Mouse (Mus musculus) forebrain, embryonic 12.5 days (tissue): ENCODE data around the gene Scfd2. TPM values are rescaled to one million over a fixed set of nuclear protein-coding genes. Genes with fewer than 3 reads are reported as not detected.
A peak's percentile ranks its signal among the peaks of the same experiment; 100 is the strongest.

ENCODE experiments used
- ATAC-seq: fragments of 200-750 bp; cut with Nextera tagmentation; 2 replicates; pipeline ENCODE4 v1.8.0; 2017; ENCODE audit warnings: moderate TSS enrichment; ENCODE audit not compliant: low FRiP score
- H3K27ac ChIP-seq: fragments of 300-500 bp; sonication (generic); 2 replicates; pipeline ENCODE4 v1.5.1; 2016; ENCODE audit warnings: mild to moderate bottlenecking
- H3K27me3 ChIP-seq: fragments of 300-500 bp; sonication (generic); 2 replicates; pipeline ENCODE4 v1.6.1; 2016; ENCODE audit warnings: mild to moderate bottlenecking
- H3K36me3 ChIP-seq: fragments of 300-500 bp; sonication (generic); replicated peaks from 2 replicates; pipeline ENCODE4 v1.6.1; 2016; ENCODE audit warnings: mild to moderate bottlenecking
- H3K4me1 ChIP-seq: fragments of 300-500 bp; sonication (generic); 2 replicates; pipeline ENCODE4 v1.6.1; 2016
- H3K4me2 ChIP-seq: fragments of 300-500 bp; sonication (generic); 2 replicates; pipeline ENCODE4 v1.6.1; 2016; ENCODE audit warnings: mild to moderate bottlenecking, moderate library complexity
- H3K4me3 ChIP-seq: fragments of 300-500 bp; sonication (generic); replicated peaks from 2 replicates; pipeline ENCODE4 v1.5.1; 2016; ENCODE audit warnings: mild to moderate bottlenecking
- H3K9ac ChIP-seq: fragments of 300-500 bp; sonication (generic); 2 replicates; pipeline ENCODE4 v1.6.1; 2016; ENCODE audit warnings: mild to moderate bottlenecking
- H3K9me3 ChIP-seq: fragments of 300-500 bp; sonication (generic); 2 replicates; pipeline ENCODE4 v1.6.1; 2016
- WGBS: fragments of 180-500 bp; shearing (Covaris S2); methylation state at CpG from one replicate; pipeline ENCODE4 v1.1.7; 2016; 5-methylcytosine and 5-hydroxymethylcytosine counted together
- polyA plus RNA-seq: library from polyadenylated mRNA; unstranded; fragments of >200 nt; fragmentation: Nextera tagmentation; extraction: Ambion mirVana; gene quantifications from 2 replicates; pipeline ENCODE4 v1.2.1, GENCODE M21; 2016

Scfd2 gene
- polyA plus RNA-seq, 1 experiment from 2014 or later = 17.0 TPM

DNA sequence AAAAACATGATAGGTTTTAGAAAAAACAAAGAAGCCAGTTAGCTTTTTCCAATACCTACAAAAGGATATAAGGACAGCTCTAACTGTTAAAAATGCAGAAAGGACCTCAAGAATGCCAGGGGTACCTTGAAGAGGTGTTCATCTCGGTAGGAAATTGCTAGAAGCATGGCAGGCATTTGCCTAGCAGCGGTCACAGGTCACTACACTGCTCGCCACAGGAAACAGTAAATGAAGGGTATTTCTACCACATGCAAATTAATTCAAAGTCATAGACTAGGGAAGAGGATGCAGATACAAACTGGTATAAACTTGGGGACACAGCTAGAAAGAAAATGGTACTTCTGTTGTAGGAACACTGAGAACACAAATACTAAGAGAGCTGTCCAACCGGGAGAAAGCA is 180.7 kb downstream of the Scfd2 start:
- no peaks in the 10 kb centered on the region for H3K27me3 ChIP-seq
- no peak for ATAC-seq
- H3K9me3 ChIP-seq = no peaks in the 10 kb centered on the region
- H3K4me1 ChIP-seq = no peaks in the 10 kb centered on the region
- no peaks in the 10 kb centered on the region for H3K36me3 ChIP-seq
- no peak overlapping the region for H3K27ac ChIP-seq
- WGBS = 80% methylated on average over 4 of the region's 4 CpGs
- H3K4me2 ChIP-seq = no peak overlapping the region
- no peak overlapping the region for H3K4me3 ChIP-seq
- no peak overlapping the region for H3K9ac ChIP-seq

DNA sequence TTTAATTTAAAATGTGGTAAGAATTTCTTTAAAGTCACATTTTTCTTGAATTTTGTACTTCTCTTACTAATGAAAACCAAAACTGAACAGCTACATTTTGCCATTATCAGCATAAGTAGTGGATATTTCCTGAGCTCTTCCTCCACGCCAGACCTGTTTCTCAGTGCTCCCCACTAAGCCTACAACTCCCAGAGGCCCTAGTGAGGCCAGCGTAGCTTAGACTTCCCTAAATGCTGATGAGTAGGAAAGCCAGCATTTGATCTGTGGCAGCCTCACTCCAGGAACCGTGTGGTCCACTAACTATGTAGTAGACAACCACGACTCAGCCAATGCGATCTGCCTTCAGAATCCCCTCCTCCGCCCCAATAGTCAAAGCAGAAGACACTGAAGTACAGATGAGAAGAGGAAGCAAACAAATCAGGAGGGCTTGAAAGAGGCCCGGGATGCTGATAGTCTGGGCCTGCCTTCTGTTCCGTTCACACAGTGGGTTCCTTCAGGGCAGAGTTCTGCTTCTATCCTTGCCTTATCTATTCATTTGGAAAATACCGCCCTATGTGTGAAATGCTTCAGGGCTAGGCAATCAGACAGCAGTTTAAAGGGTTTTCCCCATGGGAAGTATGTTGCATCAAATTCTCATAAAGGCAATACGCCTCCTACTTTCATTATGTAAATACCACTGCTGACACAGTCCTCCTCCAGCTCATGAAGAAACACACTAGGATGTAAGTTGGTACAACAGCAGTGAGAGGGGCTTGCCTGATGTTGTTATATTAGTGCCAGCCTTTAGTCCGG is 183.3 kb downstream of the Scfd2 start:
- H3K9ac ChIP-seq = no peak overlapping the region
- H3K4me2 ChIP-seq = no peak overlapping the region
- no peak overlapping the region for H3K27ac ChIP-seq
- WGBS = 84% methylated on average over 11 of the region's 11 CpGs
- no peak for ATAC-seq
- no peaks in the 10 kb centered on the region for H3K27me3 ChIP-seq
- no peaks in the 10 kb centered on the region for H3K9me3 ChIP-seq
- no peaks in the 10 kb centered on the region for H3K4me1 ChIP-seq
- no peaks in the 10 kb centered on the region for H3K36me3 ChIP-seq
- no peak overlapping the region for H3K4me3 ChIP-seq

GRCm38 (mm10) chr5:74343045-74343444 is 188.5 kb downstream of the Scfd2 start:
- no peak overlapping the region for H3K27ac ChIP-seq
- no peaks in the 10 kb centered on the region for H3K36me3 ChIP-seq
- no peaks in the 10 kb centered on the region for H3K9me3 ChIP-seq
- no peak for ATAC-seq
- H3K4me2 ChIP-seq = no peak overlapping the region
- no peak overlapping the region for H3K9ac ChIP-seq
- no peaks in the 10 kb centered on the region for H3K27me3 ChIP-seq
- H3K4me3 ChIP-seq = no peak overlapping the region
- 80% methylated on average over 2 of the region's 2 CpGs for WGBS
- 0 out of 2 replicates have a peak, but pooled peaks cover under 1% of the 10 kb centered on the region for H3K4me1 ChIP-seq

- Histone ChIP-seq H3K27ac (no peak overlapping the region), H3K27me3 (no peaks in the 10 kb centered on the region)
- no peak for ATAC-seq
Observed at GRCm38 (mm10) chr5:74342557-74342956, 189.0 kb downstream of the Scfd2 start.

GRCm38 (mm10) chr5:74337491-74337890 is 194.1 kb downstream of the Scfd2 start:
- Histone ChIP-seq H3K4me3 (no peak overlapping the region), H3K9ac (no peak overlapping the region), H3K36me3 (no peaks in the 10 kb centered on the region), H3K27me3 (no peaks in the 10 kb centered on the region), H3K4me1 (0 out of 2 replicates have a peak, but pooled peaks cover 6% of the 10 kb centered on the region), H3K4me2 (no peak overlapping the region), H3K27ac (no peak overlapping the region), H3K9me3 (no peaks in the 10 kb centered on the region)
- ATAC-seq = no peak
- WGBS = 85% methylated on average over 3 of the region's 3 CpGs

More at GRCm38 (mm10) chr5:74342557-74342956, 189.0 kb downstream of the Scfd2 start:
- Histone ChIP-seq H3K4me1 (0 out of 2 replicates have a peak, but pooled peaks cover 5% of the 10 kb centered on the region), H3K9me3 (no peaks in the 10 kb centered on the region), H3K9ac (no peak overlapping the region), H3K36me3 (no peaks in the 10 kb centered on the region), H3K4me3 (no peak overlapping the region), H3K4me2 (no peak overlapping the region)

DNA sequence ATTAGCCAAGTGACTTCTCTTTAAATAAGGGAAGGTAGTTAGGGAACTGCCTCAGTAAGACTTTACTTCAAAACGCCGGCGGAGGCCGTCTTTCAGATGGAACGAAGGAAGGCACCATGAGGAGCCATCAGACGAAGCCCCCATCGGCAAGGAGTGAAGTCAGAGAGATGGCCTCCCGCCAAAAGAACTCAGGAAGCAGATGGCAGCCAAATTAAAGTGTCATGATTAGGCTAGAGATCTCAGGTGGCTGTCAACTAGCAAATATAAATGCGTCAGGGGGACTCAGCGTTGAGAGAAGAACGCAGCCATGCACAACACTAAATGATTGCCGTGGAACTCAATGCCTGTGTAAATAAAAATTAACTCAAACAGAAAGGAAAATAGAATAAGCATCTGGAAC is 194.8 kb downstream of the Scfd2 start:
- ATAC-seq = peak; percentile 63
- Histone ChIP-seq H3K27me3 (no peaks in the 10 kb centered on the region), H3K9me3 (no peaks in the 10 kb centered on the region), H3K9ac (no peak overlapping the region), H3K36me3 (no peaks in the 10 kb centered on the region), H3K4me1 (0 out of 2 replicates have a peak, but pooled peaks cover 6% of the 10 kb centered on the region), H3K27ac (0 out of 2 replicates have a peak overlapping the region, but pooled peaks have one; percentile 31), H3K4me2 (no peak overlapping the region), H3K4me3 (no peak overlapping the region)
- 74% methylated on average over 12 of the region's 12 CpGs for WGBS

GRCm38 (mm10) chr5:74333258-74333657 is 198.3 kb downstream of the Scfd2 start:
- 79% methylated on average over 3 of the region's 3 CpGs for WGBS
- Histone ChIP-seq H3K4me2 (no peak overlapping the region), H3K27ac (no peak overlapping the region), H3K4me1 (0 out of 2 replicates have a peak, but pooled peaks cover 9% of the 10 kb centered on the region), H3K9me3 (no peaks in the 10 kb centered on the region), H3K36me3 (no peaks in the 10 kb centered on the region), H3K9ac (no peak overlapping the region), H3K27me3 (no peaks in the 10 kb centered on the region), H3K4me3 (no peak overlapping the region)
- ATAC-seq = no peak

GRCm38 (mm10) chr5:74326228-74326627 is 205.3 kb downstream of the Scfd2 start:
- no peak overlapping the region for H3K27ac ChIP-seq
- no peak overlapping the region for H3K4me2 ChIP-seq
- H3K9me3 ChIP-seq = no peaks in the 10 kb centered on the region
- 0 out of 2 replicates have a peak, but pooled peaks cover 3% of the 10 kb centered on the region for H3K4me1 ChIP-seq
- no peaks in the 10 kb centered on the region for H3K36me3 ChIP-seq
- ATAC-seq = no peak
- H3K27me3 ChIP-seq = no peaks in the 10 kb centered on the region
- 95% methylated on average over 6 of the region's 6 CpGs for WGBS
- H3K9ac ChIP-seq = no peak overlapping the region
- no peak overlapping the region for H3K4me3 ChIP-seq

- no peak overlapping the region for H3K4me3 ChIP-seq
- no peaks in the 10 kb centered on the region for H3K27me3 ChIP-seq
- H3K36me3 ChIP-seq = no peaks in the 10 kb centered on the region
- no peak overlapping the region for H3K9ac ChIP-seq
- no peaks in the 10 kb centered on the region for H3K4me1 ChIP-seq
- ATAC-seq = no peak
- H3K27ac ChIP-seq = no peak overlapping the region
- H3K4me2 ChIP-seq = no peak overlapping the region
- WGBS = 93% methylated on average over 10 of the region's 10 CpGs
- no peaks in the 10 kb centered on the region for H3K9me3 ChIP-seq
Observed at GRCm38 (mm10) chr5:74321010-74321746, 210.4 kb downstream of the Scfd2 start.

GRCm38 (mm10) chr5:74319551-74319950 is 212.0 kb downstream of the Scfd2 start:
- H3K9me3 ChIP-seq = no peaks in the 10 kb centered on the region
- no peaks in the 10 kb centered on the region for H3K27me3 ChIP-seq
- no peak overlapping the region for H3K4me3 ChIP-seq
- H3K4me1 ChIP-seq = no peaks in the 10 kb centered on the region
- no peak overlapping the region for H3K4me2 ChIP-seq
- WGBS = 78% methylated on average over 2 of the region's 2 CpGs
- no peaks in the 10 kb centered on the region for H3K36me3 ChIP-seq
- H3K9ac ChIP-seq = no peak overlapping the region
- ATAC-seq = no peak
- H3K27ac ChIP-seq = no peak overlapping the region

DNA sequence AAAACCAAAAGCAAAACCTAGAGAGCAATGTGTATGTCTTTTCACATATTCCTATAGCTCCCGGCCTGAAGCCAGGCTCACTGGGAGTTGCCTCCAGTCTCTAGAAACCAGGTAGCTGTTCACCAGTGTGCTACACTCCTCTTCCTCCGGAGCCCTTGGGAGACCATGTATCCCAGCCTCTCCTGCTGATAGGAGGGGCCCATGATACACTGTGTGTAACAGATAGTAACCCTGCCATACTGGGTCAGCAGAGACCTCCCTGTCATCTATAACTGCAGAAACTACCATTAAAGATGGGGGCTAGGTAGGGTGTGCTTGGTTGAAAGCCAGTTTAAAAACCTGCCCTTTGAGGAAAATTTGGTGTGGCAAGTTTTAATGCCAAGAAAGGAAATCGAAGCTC is 214.4 kb downstream of the Scfd2 start:
- Histone ChIP-seq H3K4me2 (no peak overlapping the region), H3K27me3 (no peaks in the 10 kb centered on the region; the same call in 1 of the 2 replicates), H3K4me1 (no peaks in the 10 kb centered on the region), H3K4me3 (no peak overlapping the region), H3K27ac (no peak overlapping the region), H3K9ac (no peak overlapping the region), H3K9me3 (no peaks in the 10 kb centered on the region), H3K36me3 (no peaks in the 10 kb centered on the region)
- 94% methylated on average over 3 of the region's 3 CpGs for WGBS
- ATAC-seq = no peak

- H3K4me2 ChIP-seq = no peak overlapping the region
- no peak overlapping the region for H3K27ac ChIP-seq
- no peak for ATAC-seq
- no peaks in the 10 kb centered on the region; the same call in 1 of the 2 replicates for H3K27me3 ChIP-seq
- peaks cover 4% of the 10 kb centered on the region; the same call in 1 of the 2 replicates for H3K4me1 ChIP-seq
- H3K4me3 ChIP-seq = no peak overlapping the region
- H3K9ac ChIP-seq = no peak overlapping the region
- H3K36me3 ChIP-seq = no peaks in the 10 kb centered on the region
- WGBS = 94% methylated on average over 11 of the region's 11 CpGs
- no peaks in the 10 kb centered on the region for H3K9me3 ChIP-seq
Observed at GRCm38 (mm10) chr5:74316333-74316945, 215.1 kb downstream of the Scfd2 start.
